9 mouse cellular contexts compared by ENCODE assay signal in genomic region chr14:56598759-56599158, GRCm38 (mm10). TPM values are rescaled to one million over a fixed set of nuclear protein-coding genes. Genes with fewer than 3 reads are reported as not detected.
DNase-seq lines count a peak whose midpoint lies in the region; ATAC-seq and TF ChIP-seq lines count a peak whose summit lies in the region.
"Had no signal": no experiment of that assay in that cellular context is flagged by ENCODE, and none has a peak within 500 bp of the region (broad histone marks: within the 10 kb centered on the region; RNA-seq: fewer than 3 reads in every experiment).

No protein-coding gene starts in this region.

- TF ChIP-seq CTCF in gastrocnemius, adult 2 months (IDR thresholded peaks at IDR 0.05) = peak; percentile 75
- TF ChIP-seq CTCF in lung, adult 2 months (IDR thresholded peaks at IDR 0.05; ENCODE audit: insufficient read depth, low read length) = peak; percentile 79
- TF ChIP-seq CTCF in spleen, adult 2 months (IDR thresholded peaks at IDR 0.05; ENCODE audit: extremely low read depth, insufficient read depth, insufficient read length, insufficient replicate concordance) = peak; percentile 60; the same call in 1 of the 2 replicates

- intact Hi-C loops in gastrocnemius, adult 2 months (cut with DNase I) = loop anchor here (5.0 to 10.0 kb wide), 2 partner anchors 194 to 346 kb away; no protein-coding TSS in a partner anchor

- H3K9me3 ChIP-seq in midbrain, embryonic 11.5 days (ENCODE audit: control insufficient read depth, low read length) = no peaks in the 10 kb centered on the region
- no peaks in the 10 kb centered on the region for H3K9me3 ChIP-seq in midbrain, embryonic 15.5 days
- H3K9me3 ChIP-seq: hindbrain, embryonic 15.5 days had no signal

- whole genome bisulfite sequencing in midbrain, embryonic 11.5 days = 43% methylated on average over 6 of the region's 6 CpGs
- WGBS in midbrain, embryonic 15.5 days = 43% methylated on average over 6 of the region's 6 CpGs
- WGBS in lung, adult 2 months = 52% methylated on average over 6 of the region's 6 CpGs
- 55% methylated on average over 6 of the region's 6 CpGs for WGBS in spleen, adult 2 months

- H3K27ac ChIP-seq in midbrain, embryonic 11.5 days (ENCODE audit: low read depth, low read length) = no peak overlapping the region
- no peak overlapping the region for H3K27ac ChIP-seq in midbrain, embryonic 15.5 days
- H3K27ac ChIP-seq in gastrocnemius, adult 2 months = no peak overlapping the region
- no peak overlapping the region for H3K27ac ChIP-seq in spleen, adult 2 months (ENCODE audit: insufficient read depth, low read length)
- H3K27ac ChIP-seq: hindbrain, embryonic 15.5 days had no signal

- DNase-seq in adrenal gland, adult (ENCODE audit: inconsistent age in 2 of 2, low spot score in 1 of 2) = peak; percentile 41 to 74
- DNase-seq in adrenal gland, adult 8-10 months = no peak
- peak; percentile 93 for DNase-seq in midbrain, embryonic 11.5 days (ENCODE audit: low spot score, missing footprints)
- peak; percentile 49 for DNase-seq in brain, adult 2 months (ENCODE audit: low read depth, low spot score)
- peak; percentile 70 for DNase-seq in gastrocnemius, adult 2 months
- peak; percentile 50 for DNase-seq in lung, adult 2 months
- peak in 1 of 2 experiments; percentile 56 for DNase-seq in spleen, adult 2 months (ENCODE audit: low read depth in 1 of 2, low spot score in 2 of 2)

- H3K9ac ChIP-seq in midbrain, embryonic 11.5 days (ENCODE audit: low read length) = no peak overlapping the region
- no peak overlapping the region for H3K9ac ChIP-seq in midbrain, embryonic 15.5 days
- H3K9ac ChIP-seq: hindbrain, embryonic 15.5 days had no signal

- no peaks in the 10 kb centered on the region for H3K27me3 ChIP-seq in midbrain, embryonic 11.5 days (ENCODE audit: control insufficient read depth, insufficient read depth, low read length)
- H3K27me3 ChIP-seq in midbrain, embryonic 15.5 days (replicated peaks) = no peaks in the 10 kb centered on the region
- H3K27me3 ChIP-seq in spleen, adult 2 months (ENCODE audit: control insufficient read depth, insufficient read depth, low read length) = no peaks in the 10 kb centered on the region
- H3K27me3 ChIP-seq: hindbrain, embryonic 15.5 days had no signal

- ATAC-seq in midbrain, embryonic 11.5 days (ENCODE audit: low FRiP score) = no peak
- no peak for ATAC-seq in midbrain, embryonic 15.5 days (replicated peaks)

- no peak overlapping the region for H3K4me3 ChIP-seq in midbrain, embryonic 11.5 days (ENCODE audit: low read depth, low read length)
- H3K4me3 ChIP-seq in midbrain, embryonic 15.5 days = no peak overlapping the region
- no peak overlapping the region for H3K4me3 ChIP-seq in gastrocnemius, adult 2 months
- H3K4me3 ChIP-seq in lung, adult 2 months (replicated peaks; ENCODE audit: extremely low read depth, low read depth, low read length) = no peak overlapping the region
- no peak overlapping the region for H3K4me3 ChIP-seq in spleen, adult 2 months (ENCODE audit: extremely low read depth, insufficient read depth, insufficient read length)
- H3K4me3 ChIP-seq: hindbrain, embryonic 15.5 days had no signal

- no peak for TF ChIP-seq POLR2A in lung, adult 2 months (IDR thresholded peaks at IDR 0.05; ENCODE audit: borderline replicate concordance, extremely low read depth, low read depth, low read length)
- TF ChIP-seq POLR2A in spleen, adult 2 months (IDR thresholded peaks at IDR 0.05; ENCODE audit: low read depth, low read length) = no peak

- no peaks in the 10 kb centered on the region for H3K36me3 ChIP-seq in midbrain, embryonic 11.5 days (ENCODE audit: control insufficient read depth, insufficient read depth, low read length)
- H3K36me3 ChIP-seq in midbrain, embryonic 15.5 days (replicated peaks) = no peaks in the 10 kb centered on the region
- peaks cover 36% of the 10 kb centered on the region for H3K36me3 ChIP-seq in spleen, adult 2 months (ENCODE audit: control insufficient read depth, insufficient read depth, low read length)
- H3K36me3 ChIP-seq: hindbrain, embryonic 15.5 days had no signal

- no peak overlapping the region for H3K4me2 ChIP-seq in midbrain, embryonic 11.5 days
- H3K4me2 ChIP-seq in midbrain, embryonic 15.5 days = no peak overlapping the region
- H3K4me2 ChIP-seq: hindbrain, embryonic 15.5 days had no signal

- no peaks in the 10 kb centered on the region for H3K4me1 ChIP-seq in midbrain, embryonic 11.5 days (ENCODE audit: control insufficient read depth, insufficient read depth, low read length)
- no peaks in the 10 kb centered on the region for H3K4me1 ChIP-seq in midbrain, embryonic 15.5 days
- H3K4me1 ChIP-seq in lung, adult 2 months (ENCODE audit: control insufficient read depth, insufficient read depth, low read length) = no peaks in the 10 kb centered on the region
- no peaks in the 10 kb centered on the region for H3K4me1 ChIP-seq in spleen, adult 2 months (ENCODE audit: control insufficient read depth, insufficient read depth, insufficient read length)
- H3K4me1 ChIP-seq: hindbrain, embryonic 15.5 days had no signal

RNA-seq across cellular contexts. Expression of gene Parp4, which starts 23.3 kb away (rescaled TPM):
- 10 to 100 TPM; 44.6 to 51.9 (median 48.5) TPM for total RNA-seq in adrenal gland, adult 8-10 months (2022)
- 1.3 and 1.5 TPM in 2 replicates for polyA plus RNA-seq in midbrain, embryonic 11.5 days (2014; fragmentation: Nextera tagmentation; extraction: Ambion mirVana)
- 0.94 and 1.6 TPM in 2 replicates for polyA plus RNA-seq in midbrain, embryonic 15.5 days (2015; fragmentation: Nextera tagmentation; extraction: Ambion mirVana)
- total RNA-seq in gastrocnemius, adult 2 months (2021) = 10 to 100 TPM; 14.5 to 19.7 TPM
- 7.2 and 14.4 TPM in 2 replicates for polyA plus RNA-seq in lung, adult 2 months (2012; rRNA removed)
- polyA plus RNA-seq in spleen, adult 2 months (2012; rRNA removed) = 7.4 and 7.6 TPM in 2 replicates

RNA-seq across cellular contexts. Expression of gene Cenpj, which starts 23.5 kb away (rescaled TPM):
- total RNA-seq in adrenal gland, adult 8-10 months (2022) = 10 to 100 TPM in 3 of 4 experiments, 1 to 10 TPM in 1; 8.0 to 14.9 (median 11.5) TPM
- polyA plus RNA-seq in midbrain, embryonic 11.5 days (2014; fragmentation: Nextera tagmentation; extraction: Ambion mirVana) = 24.4 and 26.6 TPM in 2 replicates
- 6.2 and 6.3 TPM in 2 replicates for polyA plus RNA-seq in midbrain, embryonic 15.5 days (2015; fragmentation: Nextera tagmentation; extraction: Ambion mirVana)
- total RNA-seq in gastrocnemius, adult 2 months (2021) = 1 to 10 TPM; 1.1 to 2.9 TPM
- 0.68 and 3.3 TPM in 2 replicates for polyA plus RNA-seq in lung, adult 2 months (2012; rRNA removed)
- polyA plus RNA-seq in spleen, adult 2 months (2012; rRNA removed) = 1.4 and 2.9 TPM in 2 replicates
